Mouse (Mus musculus) C2C12 (cell line): ENCODE results near the gene Tekt4. TPM values are rescaled to one million over a fixed set of nuclear protein-coding genes. Genes with fewer than 3 reads are reported as not detected.

Experiments
- H3K27me3 ChIP-seq: one replicate; pipeline ENCODE4 v1.6.1; 2011; ENCODE audit not compliant: control insufficient read depth, insufficient read depth, insufficient read length
- H3K36me3 ChIP-seq: one replicate; pipeline ENCODE4 v1.6.1; 2011; ENCODE audit not compliant: control insufficient read depth, insufficient read depth
- H3K4me3 ChIP-seq: one replicate; pipeline ENCODE4 v1.5.1; 2011; ENCODE audit warnings: mild to moderate bottlenecking, control low read depth; ENCODE audit not compliant: poor library complexity, insufficient read depth, severe bottlenecking
- H3K79me2 ChIP-seq: one replicate; pipeline ENCODE4 v1.6.1; 2011; ENCODE audit not compliant: control insufficient read depth, insufficient read depth
- H3K79me3 ChIP-seq: one replicate; pipeline ENCODE4 v1.6.1; 2011; ENCODE audit warnings: low read depth, control low read depth
- H3ac ChIP-seq: one replicate; pipeline ENCODE3; 2011; ENCODE audit warnings: low read depth; ENCODE audit not compliant: control insufficient read depth, insufficient read length
- CEBPB ChIP-seq: IDR thresholded peaks from one replicate; pipeline ENCODE4 v1.6.1; 2011; ENCODE audit warnings: low read depth, mild to moderate bottlenecking, control low read depth, moderate library complexity
- CTCF ChIP-seq: IDR thresholded peaks from one replicate; pipeline ENCODE4 v1.5.1; 2011; ENCODE audit not compliant: control insufficient read depth, insufficient read depth, insufficient read length
- FOSL1 ChIP-seq: IDR thresholded peaks from one replicate; pipeline ENCODE4 v1.8.0; 2011; ENCODE audit warnings: mild to moderate bottlenecking, low read length; ENCODE audit not compliant: poor library complexity, insufficient read depth, severe bottlenecking
- MAX ChIP-seq: IDR thresholded peaks from one replicate; pipeline ENCODE4 v1.6.1; 2011; ENCODE audit warnings: mild to moderate bottlenecking, control low read depth
- MYOD1 ChIP-seq: IDR thresholded peaks from one replicate; pipeline ENCODE4 v1.6.1; 2011; ENCODE audit warnings: low read depth; ENCODE audit not compliant: control insufficient read depth, insufficient read length
- MYOG ChIP-seq: IDR thresholded peaks from one replicate; pipeline ENCODE4 v1.6.1; 2011; ENCODE audit not compliant: control insufficient read depth, insufficient read length; ENCODE audit errors: extremely low read depth
- USF1 ChIP-seq: IDR thresholded peaks from one replicate; pipeline ENCODE4 v1.6.1; 2011; ENCODE audit warnings: low read depth, mild to moderate bottlenecking, control low read depth, moderate library complexity
- polyA plus RNA-seq: library from polyadenylated mRNA; unstranded; fragments of >200 nt; fragmentation: generic; extraction: Trizol; gene quantifications from one replicate; pipeline ENCODE4 v1.2.1, GENCODE M21; 2012; ENCODE audit warnings: missing spikeins

Gene Tekt4
- polyA plus RNA-seq, 1 experiment, result not detected

- Histone ChIP-seq H3K79me2 (no peaks in the 10 kb centered on the region), H3K36me3 (no peaks in the 10 kb centered on the region), H3ac (no peak within 1 kb of the TSS), H3K27me3 (peaks cover 70% of the 10 kb centered on the region), H3K4me3 (no peak within 1 kb of the TSS), H3K79me3 (no peaks in the 10 kb centered on the region)
- TF ChIP-seq MYOD1, result no peak
- TF ChIP-seq MAX, result no peak
- TF ChIP-seq CEBPB, result no peak
- TF ChIP-seq USF1, result no peak
- no peak for TF ChIP-seq FOSL1
- no peak for TF ChIP-seq CTCF
- TF ChIP-seq MYOG, result no peak
These were observed 20.5 kb upstream of the Tekt4 start, which contains the start of gene Cacna1h for GRCm38 (mm10) chr17:25433617-25434606. Gene Cacna1h, minus strand, starts transcription at chr17:25433783.

- TF ChIP-seq MAX (no peak), USF1 (no peak), CEBPB (no peak), MYOD1 (no peak)
- Histone ChIP-seq H3ac (no peak overlapping the region), H3K27me3 (peaks cover 52% of the 10 kb centered on the region), H3K79me3 (no peaks in the 10 kb centered on the region), H3K36me3 (no peaks in the 10 kb centered on the region), H3K4me3 (no peak overlapping the region), H3K79me2 (no peaks in the 10 kb centered on the region)
These were observed 13.0 kb upstream of the Tekt4 start for GRCm38 (mm10) chr17:25441417-25441816.

- H3ac ChIP-seq, result no peak overlapping the region
- no peaks in the 10 kb centered on the region for H3K36me3 ChIP-seq
- H3K79me3 ChIP-seq, result no peaks in the 10 kb centered on the region
- peaks cover 58% of the 10 kb centered on the region for H3K27me3 ChIP-seq
- H3K4me3 ChIP-seq, result no peak overlapping the region
- H3K79me2 ChIP-seq, result no peaks in the 10 kb centered on the region
- TF ChIP-seq CTCF (no peak), MYOG (no peak), MYOD1 (no peak), MAX (no peak), CEBPB (no peak), FOSL1 (no peak), USF1 (no peak)
These were observed 11.5 kb upstream of the Tekt4 start for GRCm38 (mm10) chr17:25442889-25443288.

GRCm38 (mm10) chr17:25445074-25445473 lies 9.3 kb upstream of the Tekt4 start:
- TF ChIP-seq MYOD1, result no peak
- no peak for TF ChIP-seq CEBPB
- no peak for TF ChIP-seq CTCF
- TF ChIP-seq USF1, result no peak
- no peak for TF ChIP-seq MYOG
- TF ChIP-seq FOSL1, result no peak
- TF ChIP-seq MAX, result no peak
- Histone ChIP-seq H3K27me3 (peaks cover 79% of the 10 kb centered on the region), H3ac (no peak overlapping the region), H3K79me2 (no peaks in the 10 kb centered on the region), H3K4me3 (no peak overlapping the region), H3K79me3 (no peaks in the 10 kb centered on the region), H3K36me3 (no peaks in the 10 kb centered on the region)

GRCm38 (mm10) chr17:25445841-25446240 lies 8.6 kb upstream of the Tekt4 start:
- no peaks in the 10 kb centered on the region for H3K36me3 ChIP-seq

More at GRCm38 (mm10) chr17:25445841-25446240, 8.6 kb upstream of the Tekt4 start:
- Histone ChIP-seq H3K79me2 (no peaks in the 10 kb centered on the region), H3K4me3 (no peak overlapping the region), H3ac (no peak overlapping the region), H3K79me3 (no peaks in the 10 kb centered on the region), H3K27me3 (peaks cover 82% of the 10 kb centered on the region)
- no peak for TF ChIP-seq USF1
- TF ChIP-seq MYOG, result no peak
- TF ChIP-seq MYOD1, result no peak
- no peak for TF ChIP-seq CEBPB
- no peak for TF ChIP-seq CTCF
- TF ChIP-seq MAX, result no peak
- no peak for TF ChIP-seq FOSL1
